Mouse (Mus musculus) liver, embryonic 14.5 days (tissue): ENCODE data around the gene Fgfr1op2.

Experiments
- CTCF ChIP-seq: IDR thresholded peaks from 2 replicates; pipeline ENCODE4 v1.5.1; 2016; ENCODE audit warnings: antibody characterized with exemption, low read depth, control low read depth
- EP300 ChIP-seq: IDR thresholded peaks from 2 replicates; pipeline ENCODE4 v1.6.1; 2016; ENCODE audit warnings: antibody characterized with exemption, low read depth

DNA sequence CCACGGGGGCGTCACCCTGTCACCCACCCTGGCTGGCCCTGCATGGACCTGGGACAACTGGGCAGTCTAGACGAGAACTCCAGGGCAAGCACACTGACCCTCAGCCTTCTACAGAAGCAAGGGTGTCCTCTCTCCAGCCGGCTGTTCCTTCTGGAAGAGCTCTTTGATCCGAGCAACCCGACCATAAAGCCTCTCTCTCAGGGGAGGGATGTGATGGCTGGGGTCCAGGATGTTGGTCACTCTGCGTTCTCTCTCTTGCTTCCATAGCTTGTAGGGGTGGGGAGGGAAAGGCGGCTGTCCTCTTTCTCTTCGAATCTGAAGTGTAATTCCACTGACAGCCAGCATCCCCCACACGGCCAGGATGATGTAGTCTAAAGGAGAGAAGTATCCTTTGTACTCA, 26.6 kb downstream of the Fgfr1op2 start:
- TF ChIP-seq CTCF (no peak), EP300 (no peak)
